Mouse (Mus musculus) brown adipose tissue, adult 24 weeks (tissue): ENCODE data around the gene Max. TPM values are rescaled to one million over a fixed set of nuclear protein-coding genes. Genes with fewer than 3 reads are reported as not detected.

ENCODE experiments used
- H3K27ac ChIP-seq: fragments of 200-500 bp; replicated peaks from 2 replicates; pipeline ENCODE4 v1.5.1; 2012; ENCODE audit warnings: low read depth, mild to moderate bottlenecking, low read length
- H3K4me1 ChIP-seq: fragments of 200-500 bp; 2 replicates; pipeline ENCODE4 v1.6.1; 2012; ENCODE audit warnings: low read length, mixed read lengths; ENCODE audit not compliant: control insufficient read depth, insufficient read depth, insufficient read length
- H3K4me3 ChIP-seq: fragments of 200-500 bp; 2 replicates; pipeline ENCODE4 v1.5.1; 2012; ENCODE audit warnings: low read depth, mild to moderate bottlenecking, low read length, moderate library complexity; ENCODE audit not compliant: insufficient read depth
- polyA plus RNA-seq: library from polyadenylated mRNA; stranded (reverse); fragments of >200 nt; gene quantifications from 2 replicates; pipeline ENCODE4 v1.2.4, GENCODE M21; 2012; ENCODE audit not compliant: missing spikeins, insufficient read depth, insufficient read length

Gene Max
- 42.7 and 44.6 TPM in 2 replicates for polyA plus RNA-seq

DNA sequence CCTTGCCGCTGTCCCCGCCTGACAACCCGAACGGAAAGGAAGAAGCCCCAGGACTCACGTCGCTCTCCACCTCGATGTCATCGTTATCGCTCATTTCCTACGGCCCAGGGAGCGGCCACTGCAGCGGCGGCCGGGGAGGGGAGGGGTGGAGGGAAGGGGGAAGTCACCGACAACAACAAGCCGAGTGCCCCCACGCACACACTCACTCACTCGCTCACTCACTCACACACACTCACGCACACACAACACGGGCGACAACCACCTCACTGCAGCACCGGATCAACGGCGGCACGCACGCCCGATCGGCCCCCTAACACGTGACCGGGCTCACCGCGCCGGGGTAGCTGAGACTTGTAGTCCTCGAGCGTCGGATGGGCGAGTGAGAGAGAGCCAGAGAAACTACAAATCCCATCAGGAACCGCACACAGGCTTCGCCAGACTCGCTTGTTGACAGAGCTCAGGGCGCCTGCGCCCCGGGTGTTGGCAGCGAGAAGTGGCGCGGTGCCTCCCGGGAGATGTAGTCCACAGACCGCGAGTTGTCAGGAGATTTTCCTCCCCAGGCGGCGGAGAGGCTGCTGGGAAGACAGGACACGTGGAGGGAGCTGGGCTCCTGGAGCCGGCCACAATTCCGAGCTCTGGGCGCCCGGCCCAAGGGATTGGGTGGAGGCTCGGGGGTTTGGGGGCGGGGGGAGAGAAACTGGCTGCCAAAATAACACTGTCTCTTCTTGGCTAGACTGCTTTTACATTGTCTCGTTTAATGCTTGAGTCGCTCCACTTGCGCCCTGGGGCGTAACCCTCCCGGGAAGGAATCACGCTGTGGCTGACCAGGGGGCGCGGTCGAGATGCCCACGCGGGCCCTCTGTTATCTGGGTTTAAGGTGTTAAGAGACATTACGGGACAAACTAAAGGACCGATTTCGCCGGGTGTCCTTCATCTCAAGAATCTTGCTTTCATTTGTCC is at the start of gene Max:
TSS of gene Max (minus strand) at position 270 of the 960 bp plus-strand sequence.
- H3K27ac ChIP-seq: peak within 1 kb of the TSS; percentile 67
- peak within 1 kb of the TSS; percentile 92 for H3K4me3 ChIP-seq

DNA sequence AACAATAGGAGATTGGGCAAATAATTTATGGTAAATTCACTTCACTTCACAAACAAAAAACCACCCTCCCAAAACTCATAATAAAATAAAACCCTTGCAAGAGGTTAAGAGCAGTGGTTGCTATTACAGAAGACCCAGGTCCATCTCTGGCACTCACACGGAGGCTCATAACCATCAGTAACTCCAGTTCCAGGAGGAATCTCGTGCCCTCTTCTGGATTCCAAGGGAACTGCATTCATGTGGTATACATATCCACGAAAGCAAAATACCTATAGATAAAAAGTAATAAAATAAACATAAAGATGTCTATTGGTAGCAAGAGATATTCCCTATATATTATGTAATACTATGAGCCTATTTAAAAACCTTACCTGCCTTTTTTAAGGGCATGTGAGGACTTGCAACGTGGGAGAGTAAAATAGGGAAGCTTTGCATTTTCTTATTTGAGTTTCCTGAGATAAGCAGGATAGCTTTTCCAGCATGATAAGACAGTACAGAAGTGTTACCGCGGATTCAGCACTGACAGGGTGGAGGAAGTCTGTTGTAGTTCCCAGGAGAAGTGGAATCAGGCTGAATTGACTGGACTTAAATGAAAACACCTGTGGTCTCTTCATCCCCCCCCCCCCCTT is 49.2 kb upstream of the Max start:
- H3K4me3 ChIP-seq: no peak overlapping the region
- H3K27ac ChIP-seq: no peak overlapping the region
- H3K4me1 ChIP-seq: no peaks in the 10 kb centered on the region

More for the DNA sequence above, at the start of gene Max:
- peaks cover 4% of the 10 kb centered on the region; the same call in 1 of the 2 replicates for H3K4me1 ChIP-seq

DNA sequence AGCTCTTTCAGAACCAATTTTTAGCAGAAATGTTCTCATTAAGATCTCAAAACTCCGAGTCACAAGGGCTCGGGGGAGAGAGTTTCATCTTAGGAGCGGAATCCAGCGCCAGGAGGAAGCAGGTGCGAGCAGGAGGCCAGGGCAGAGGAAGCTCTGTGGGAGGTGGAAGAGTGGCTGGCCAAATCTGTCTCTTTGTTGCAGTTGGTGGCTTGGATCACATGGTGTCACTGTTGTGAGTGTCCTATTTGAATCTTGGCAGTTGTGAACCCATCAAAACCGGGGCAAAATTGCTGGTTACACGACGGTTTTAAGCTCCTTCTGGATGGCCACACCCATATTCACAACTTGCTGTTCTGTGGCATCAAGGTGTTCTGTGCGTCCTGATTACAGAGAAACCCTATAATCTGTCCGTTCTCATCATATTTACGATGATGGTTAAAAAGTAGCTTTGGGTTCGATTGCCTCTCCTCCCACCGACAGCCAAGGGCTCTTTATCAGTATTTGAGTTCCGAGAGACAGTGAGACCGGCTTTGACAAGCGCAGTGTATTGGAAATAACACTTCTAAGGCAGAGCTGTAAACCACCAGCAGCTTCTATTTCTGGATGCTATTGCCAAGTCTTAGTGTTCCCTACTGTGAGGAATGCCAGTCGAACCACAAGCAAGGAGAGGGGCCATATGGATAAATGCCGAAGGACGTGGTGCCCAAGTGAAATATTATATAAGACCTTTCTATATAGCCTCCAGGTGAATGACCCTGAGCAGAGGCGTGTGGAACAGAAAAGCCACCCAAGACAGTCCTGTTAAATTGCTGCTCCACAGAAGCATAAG is 47.4 kb upstream of the Max start:
- Histone ChIP-seq H3K4me3 (no peak overlapping the region), H3K27ac (no peak overlapping the region), H3K4me1 (no peaks in the 10 kb centered on the region)

DNA sequence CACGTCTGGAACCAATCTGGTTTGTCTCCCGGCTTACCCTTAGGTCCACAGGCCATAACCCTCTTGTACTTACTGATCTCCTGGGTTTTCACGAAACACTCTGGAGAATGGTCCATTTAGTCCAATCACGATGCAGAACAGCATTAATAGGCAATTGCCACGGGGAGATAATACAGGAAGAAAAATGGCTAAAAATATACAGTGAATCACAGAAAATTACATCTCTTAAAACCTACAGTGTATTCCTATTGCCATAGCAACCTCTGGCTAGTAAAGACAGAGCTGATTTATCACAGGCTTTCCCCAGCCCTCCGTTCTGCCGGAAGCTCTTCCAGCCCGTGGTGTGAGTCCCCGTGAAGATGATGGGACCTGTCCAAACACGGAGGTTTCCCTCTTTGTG is 42.9 kb upstream of the Max start:
- Histone ChIP-seq H3K27ac (no peak overlapping the region), H3K4me3 (no peak overlapping the region), H3K4me1 (no peaks in the 10 kb centered on the region)

DNA sequence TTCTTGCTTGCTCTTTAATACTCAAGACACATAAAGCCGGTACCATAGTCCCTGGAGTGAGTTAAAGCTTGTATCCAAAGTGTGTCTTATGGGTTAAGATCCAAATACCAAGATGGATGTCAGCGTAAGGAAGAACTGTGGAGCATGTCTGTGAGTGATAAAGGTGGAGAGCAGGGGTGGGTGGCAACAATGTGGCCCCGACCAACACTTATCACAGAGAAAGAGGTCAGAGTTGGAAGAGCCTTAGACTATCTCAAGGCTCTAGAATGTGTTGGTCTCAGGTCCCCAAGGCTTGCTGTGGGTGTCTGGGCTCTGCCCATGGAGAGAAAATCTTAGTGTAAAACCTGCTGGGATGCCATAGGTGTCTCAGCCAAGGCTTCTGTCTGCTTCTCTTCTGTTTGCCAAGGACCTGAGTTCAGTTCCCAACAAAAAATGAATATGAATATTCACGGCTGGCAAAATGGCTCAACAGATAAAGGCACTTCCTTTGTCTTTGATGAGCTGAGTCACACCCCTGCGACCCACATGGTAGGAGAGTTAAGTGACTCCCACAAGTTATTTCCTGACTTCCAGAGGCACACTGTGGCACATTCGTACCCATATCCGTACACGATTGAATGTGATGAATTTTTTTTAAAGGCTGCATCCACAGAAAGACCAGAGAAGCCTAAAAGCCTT is 40.7 kb upstream of the Max start:
- no peaks in the 10 kb centered on the region for H3K4me1 ChIP-seq

DNA sequence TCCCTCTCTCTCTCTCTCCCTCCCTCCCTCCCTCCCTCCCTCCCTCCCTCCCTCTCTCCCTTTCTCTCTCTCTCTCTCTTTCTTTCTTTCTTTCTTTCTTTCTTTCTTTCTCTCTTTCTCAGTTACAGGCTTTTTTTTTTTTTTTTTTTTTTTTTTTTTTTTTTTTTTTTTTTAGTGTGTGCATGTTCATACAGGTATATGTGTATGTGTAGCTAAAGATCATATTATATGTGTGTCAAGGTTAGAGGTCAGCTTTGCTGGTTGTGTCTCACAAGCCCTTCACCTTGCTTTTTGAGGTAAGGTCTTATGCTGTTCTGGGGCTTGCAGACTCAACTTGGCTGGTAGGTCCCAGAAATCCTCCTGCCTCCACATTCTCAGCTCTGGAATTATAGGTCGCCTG is 39.3 kb upstream of the Max start:
- Histone ChIP-seq H3K4me1 (no peaks in the 10 kb centered on the region), H3K27ac (no peak overlapping the region), H3K4me3 (no peak overlapping the region)

More for the DNA sequence above, 40.7 kb upstream of the Max start:
- Histone ChIP-seq H3K27ac (no peak overlapping the region), H3K4me3 (no peak overlapping the region)

DNA sequence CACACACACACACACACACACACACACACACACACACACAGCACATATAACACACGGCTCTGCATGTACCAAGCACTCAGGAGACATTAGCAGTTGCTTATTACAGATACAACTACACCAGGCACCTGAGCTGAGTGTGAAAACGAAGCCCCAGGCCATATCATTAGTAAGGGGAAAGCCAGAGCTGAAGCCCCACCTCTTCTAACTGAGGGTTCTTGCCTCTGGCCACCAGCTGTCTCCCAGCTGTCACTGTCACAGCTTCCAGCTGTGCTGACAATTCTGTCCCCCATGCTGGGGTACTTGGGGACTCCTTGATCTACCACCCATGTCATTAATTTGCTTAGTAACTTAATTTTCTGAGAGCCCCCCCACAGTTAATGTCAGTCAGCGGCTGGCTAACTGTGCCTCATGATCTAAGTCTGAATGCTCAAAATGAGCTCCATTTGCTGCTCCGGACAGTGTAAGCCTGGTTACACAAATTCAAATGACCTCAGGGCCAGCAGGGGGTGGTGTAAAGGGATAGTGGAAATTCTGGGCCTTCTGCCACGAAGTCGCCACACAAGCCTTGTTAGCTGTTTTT is 38.8 kb upstream of the Max start:
- Histone ChIP-seq H3K27ac (no peak overlapping the region), H3K4me3 (no peak overlapping the region), H3K4me1 (no peaks in the 10 kb centered on the region)

DNA sequence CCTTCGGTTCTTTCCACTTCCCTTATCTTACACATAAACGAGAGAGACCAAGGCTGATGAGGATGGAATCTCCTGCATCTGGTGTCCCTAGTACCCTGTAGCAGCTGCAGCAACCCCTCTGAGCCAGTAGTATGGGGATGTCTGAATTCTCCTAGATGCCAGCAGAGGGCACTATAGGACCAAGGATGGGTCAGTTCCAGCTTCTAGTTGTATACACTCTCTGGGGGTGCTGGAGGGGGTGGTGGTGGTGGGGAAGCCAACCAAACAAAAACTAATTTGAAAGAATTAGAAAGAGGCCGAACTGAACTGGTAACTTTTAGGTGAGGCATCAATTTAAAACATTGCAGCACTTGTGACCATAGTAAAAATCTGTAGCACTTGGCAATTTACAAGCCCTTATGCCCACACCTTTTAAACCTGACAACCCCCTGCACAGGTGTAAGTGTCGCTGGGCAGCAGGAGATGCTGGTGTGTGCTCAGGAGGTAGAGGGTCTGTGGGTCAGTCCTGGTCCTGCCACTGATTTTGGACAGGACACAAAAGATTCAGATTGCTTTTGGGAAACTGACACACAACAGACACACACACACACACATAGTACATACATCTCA is 38.2 kb upstream of the Max start:
- Histone ChIP-seq H3K4me1 (no peaks in the 10 kb centered on the region), H3K4me3 (no peak overlapping the region), H3K27ac (no peak overlapping the region)

DNA sequence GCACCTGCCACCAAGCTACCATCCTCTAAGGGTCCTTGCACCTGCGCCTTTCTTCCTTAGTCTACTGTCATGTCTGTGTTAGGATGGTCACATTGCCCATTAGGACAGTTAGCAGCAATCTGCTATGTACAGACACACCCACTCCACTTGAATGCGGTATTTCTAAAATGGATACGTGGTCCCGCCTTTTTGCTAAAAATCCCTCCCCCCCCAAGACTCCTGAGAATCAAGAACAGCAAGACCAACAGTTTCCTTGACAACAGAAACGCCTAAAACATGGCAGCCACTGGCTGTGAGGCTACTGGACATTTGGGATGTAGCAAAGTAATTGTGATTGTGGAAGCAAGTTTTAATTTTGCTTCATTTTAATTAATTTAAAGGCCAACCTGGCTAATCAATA is 32.8 kb upstream of the Max start:
- H3K4me1 ChIP-seq: no peaks in the 10 kb centered on the region
- no peak overlapping the region for H3K4me3 ChIP-seq
- H3K27ac ChIP-seq: no peak overlapping the region

DNA sequence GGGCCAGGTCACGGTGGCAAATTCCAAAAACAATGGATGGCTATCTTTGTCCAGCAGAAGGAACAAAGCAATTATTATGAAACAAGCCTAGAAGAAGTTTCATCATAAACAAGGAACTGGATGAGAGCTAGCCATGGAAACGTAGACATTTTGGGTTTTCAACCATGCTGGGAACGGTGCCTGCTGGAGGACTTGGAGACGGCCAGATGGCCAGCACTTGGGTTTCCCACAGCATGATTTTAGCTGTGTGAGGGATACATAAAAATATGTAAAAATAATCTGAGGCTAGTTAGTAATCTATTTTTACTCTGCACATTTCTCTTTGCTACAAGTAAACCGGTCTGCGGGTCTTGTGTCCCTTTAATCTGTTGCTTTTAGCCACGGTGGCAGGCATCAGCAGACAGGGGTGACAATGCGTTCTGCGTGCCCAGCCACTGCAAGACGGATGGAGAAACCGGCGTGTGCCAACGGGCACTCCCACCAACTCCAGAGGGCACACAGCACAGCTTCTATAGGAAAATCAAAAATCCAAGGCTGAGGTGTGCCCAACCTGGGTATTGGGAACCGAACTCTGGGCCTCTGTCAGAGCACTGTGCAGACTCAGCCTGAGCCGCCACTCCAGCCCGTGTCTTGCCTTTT is 31.0 kb upstream of the Max start:
- H3K27ac ChIP-seq: no peak overlapping the region
- no peak overlapping the region for H3K4me3 ChIP-seq
- no peaks in the 10 kb centered on the region for H3K4me1 ChIP-seq

DNA sequence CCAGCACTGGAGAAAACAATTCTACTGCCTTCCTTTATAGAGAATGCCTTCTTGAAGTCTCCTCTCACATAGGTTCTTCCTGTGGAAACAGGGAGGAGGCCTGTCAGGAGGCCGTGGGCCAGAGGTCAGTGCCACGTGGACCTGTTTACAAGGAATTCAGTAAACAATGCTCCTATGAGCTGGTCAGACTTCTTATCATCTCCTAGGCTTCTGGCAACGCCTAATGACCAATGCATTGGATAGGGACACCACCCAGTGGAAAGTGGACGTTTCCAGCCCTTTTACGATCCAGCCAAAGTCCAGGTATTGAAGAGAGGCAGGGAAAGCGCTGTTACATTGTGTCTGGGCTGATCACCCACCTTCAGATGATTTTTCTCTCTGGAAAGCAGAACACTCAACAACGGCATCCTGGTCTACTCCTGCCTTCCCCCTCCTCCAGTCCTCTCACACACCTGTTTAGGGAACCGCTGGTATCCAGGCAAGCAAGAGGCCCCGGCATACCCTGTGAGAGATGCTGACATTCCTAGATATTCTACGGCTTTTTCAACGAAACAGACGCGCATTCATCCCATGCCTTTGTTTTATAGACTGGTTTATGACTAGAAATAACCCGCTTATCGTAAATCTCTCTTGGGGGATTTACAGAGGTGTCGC is 20.9 kb upstream of the Max start:
- H3K4me3 ChIP-seq: no peak overlapping the region
- H3K4me1 ChIP-seq: no peaks in the 10 kb centered on the region
- no peak overlapping the region for H3K27ac ChIP-seq

DNA sequence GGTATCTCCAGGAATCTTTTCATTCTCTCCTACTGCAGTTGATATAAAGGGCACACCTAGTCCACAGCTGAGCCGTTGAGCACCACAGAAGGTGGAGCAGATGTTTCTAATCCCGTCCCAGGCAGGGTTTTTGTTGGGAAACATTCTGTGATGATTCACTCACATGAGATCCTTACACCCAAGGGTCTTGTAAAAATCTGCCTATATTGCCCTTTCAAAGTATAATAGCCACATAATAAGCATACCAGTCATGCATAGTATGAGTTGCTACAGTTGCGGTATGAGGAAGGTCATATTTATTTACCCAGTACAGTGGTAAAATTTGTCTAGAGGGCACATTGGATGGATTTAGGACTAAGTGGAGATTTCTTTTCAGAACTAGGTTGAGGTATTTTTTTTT is 17.5 kb upstream of the Max start:
- Histone ChIP-seq H3K4me3 (no peak overlapping the region), H3K4me1 (no peaks in the 10 kb centered on the region), H3K27ac (no peak overlapping the region)

DNA sequence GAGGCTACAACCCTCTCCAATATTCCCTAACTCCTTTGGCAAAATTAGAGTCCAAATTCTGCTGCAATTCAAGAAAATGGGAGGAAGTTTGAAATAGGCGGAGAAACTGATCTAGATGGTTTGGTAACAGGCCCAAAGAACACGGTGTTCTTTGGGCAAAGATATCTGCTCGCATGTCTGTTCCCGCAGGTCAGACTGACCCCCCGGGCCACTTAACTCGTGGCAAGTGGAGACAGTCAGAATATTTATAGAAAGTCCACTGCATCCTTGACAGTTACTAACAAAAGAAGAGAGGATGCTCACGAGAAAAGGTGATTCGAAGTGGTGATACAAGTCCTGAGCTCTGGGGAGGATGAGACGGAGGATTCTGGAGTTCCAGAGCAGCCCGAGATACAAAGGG is 10.7 kb upstream of the Max start:
- no peaks in the 10 kb centered on the region for H3K4me1 ChIP-seq
- H3K4me3 ChIP-seq: no peak overlapping the region
- H3K27ac ChIP-seq: no peak overlapping the region
